Mouse (Mus musculus) hindbrain, embryonic 12.5 days (tissue): ENCODE data around the gene Gstm6. TPM values are rescaled to one million over a fixed set of nuclear protein-coding genes. Genes with fewer than 3 reads are reported as not detected.
A peak's percentile ranks its signal among the peaks of the same experiment; 100 is the strongest.
"Not testable (repeated sequence)": the region's sequence is repeated elsewhere in the genome, so short reads cannot be mapped to it uniquely, and the experiment has no call there.

ENCODE experiments used
- ATAC-seq: fragments of 200-750 bp; cut with Nextera tagmentation; 2 replicates; pipeline ENCODE4 v1.8.0; 2017; ENCODE audit warnings: moderate TSS enrichment; ENCODE audit not compliant: low FRiP score
- H3K27ac ChIP-seq: fragments of 300-500 bp; sonication (generic); 2 replicates; pipeline ENCODE4 v1.5.1; 2016; ENCODE audit warnings: mild to moderate bottlenecking
- H3K27me3 ChIP-seq: fragments of 300-500 bp; sonication (generic); 2 replicates; pipeline ENCODE4 v1.6.1; 2016; ENCODE audit warnings: mild to moderate bottlenecking
- H3K36me3 ChIP-seq: fragments of 300-500 bp; sonication (generic); 2 replicates; pipeline ENCODE4 v1.6.1; 2016; ENCODE audit warnings: mild to moderate bottlenecking
- H3K4me1 ChIP-seq: fragments of 300-500 bp; sonication (generic); 2 replicates; pipeline ENCODE4 v1.6.1; 2016
- H3K4me2 ChIP-seq: fragments of 300-500 bp; sonication (generic); replicated peaks from 2 replicates; pipeline ENCODE4 v1.6.1; 2016; ENCODE audit warnings: mild to moderate bottlenecking
- H3K4me3 ChIP-seq: fragments of 300-500 bp; sonication (generic); 2 replicates; pipeline ENCODE4 v1.5.1; 2016; ENCODE audit warnings: mild to moderate bottlenecking
- H3K9ac ChIP-seq: fragments of 300-500 bp; sonication (generic); 2 replicates; pipeline ENCODE4 v1.6.1; 2016; ENCODE audit warnings: mild to moderate bottlenecking, moderate library complexity
- H3K9me3 ChIP-seq: fragments of 300-500 bp; sonication (generic); replicated peaks from 2 replicates; pipeline ENCODE4 v1.6.1; 2016; ENCODE audit warnings: mild to moderate bottlenecking
- WGBS: fragments of 180-500 bp; shearing (Covaris S2); methylation state at CpG from one replicate; pipeline ENCODE4 v1.1.7; 2016; 5-methylcytosine and 5-hydroxymethylcytosine counted together
- polyA plus RNA-seq: library from polyadenylated mRNA; unstranded; fragments of >200 nt; fragmentation: Nextera tagmentation; extraction: Ambion mirVana; gene quantifications from 2 replicates; pipeline ENCODE4 v1.2.1, GENCODE M21; 2016

Gene Gstm6
- polyA plus RNA-seq, 1 experiment from 2014 or later, result 6.2 TPM

DNA sequence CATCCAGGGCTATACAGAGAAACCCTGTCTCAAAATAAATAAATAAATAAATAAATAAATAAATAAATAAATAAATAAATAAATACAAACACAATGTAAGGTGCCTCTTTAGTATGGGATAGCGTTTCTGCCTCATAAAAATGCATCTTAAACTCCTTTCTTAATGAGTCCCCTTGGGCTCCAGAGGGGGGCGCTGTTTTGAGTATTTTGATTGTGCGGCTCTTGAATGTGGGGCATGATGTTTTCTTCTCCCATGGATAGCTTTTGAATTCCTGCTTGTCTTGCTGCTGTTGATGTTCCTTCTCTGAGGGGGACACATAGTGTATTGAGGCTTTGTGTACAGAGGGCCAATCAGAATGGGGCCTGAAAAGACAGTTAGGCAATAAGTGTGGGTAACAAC is 26.5 kb downstream of the Gstm6 start:
- no peak overlapping the region for H3K4me2 ChIP-seq
- no peak overlapping the region for H3K4me3 ChIP-seq
- no peak overlapping the region for H3K27ac ChIP-seq
- H3K4me1 ChIP-seq, result no peaks in the 10 kb centered on the region
- H3K9me3 ChIP-seq, result no peaks in the 10 kb centered on the region
- WGBS, result 85% methylated on average over 3 of the region's 3 CpGs
- H3K27me3 ChIP-seq, result no peaks in the 10 kb centered on the region
- no peaks in the 10 kb centered on the region for H3K36me3 ChIP-seq
- no peak for ATAC-seq
- no peak overlapping the region for H3K9ac ChIP-seq

GRCm38 (mm10) chr3:107916674-107917073 is 26.9 kb downstream of the Gstm6 start:
- ATAC-seq, result no peak
- Histone ChIP-seq H3K9me3 (no peaks in the 10 kb centered on the region), H3K4me3 (no peak overlapping the region), H3K27ac (no peak overlapping the region), H3K27me3 (no peaks in the 10 kb centered on the region), H3K4me2 (no peak overlapping the region), H3K9ac (no peak overlapping the region), H3K36me3 (no peaks in the 10 kb centered on the region), H3K4me1 (no peaks in the 10 kb centered on the region)
- WGBS, result 88% methylated on average over 15 of the region's 15 CpGs

DNA sequence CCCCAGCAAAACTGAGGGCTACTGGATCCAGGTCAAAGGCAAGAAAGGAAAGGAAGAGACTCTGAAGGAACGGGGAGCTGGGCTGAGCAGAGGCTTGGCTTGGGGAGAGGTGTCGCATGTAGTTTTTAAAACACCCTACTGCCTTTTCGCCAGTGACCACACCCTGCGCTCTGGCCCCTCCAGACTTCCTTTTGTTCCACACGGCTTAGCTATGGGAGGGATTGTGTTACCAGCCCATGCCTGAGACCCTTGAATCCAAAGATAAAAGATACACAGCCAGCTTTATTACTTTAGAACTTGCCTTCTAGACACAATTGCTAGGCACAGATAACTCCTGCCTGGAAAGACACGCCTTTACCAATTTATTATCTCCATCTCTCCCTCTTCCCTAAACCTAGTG is 37.6 kb downstream of the Gstm6 start:
- Histone ChIP-seq H3K27ac (no peak overlapping the region), H3K4me2 (no peak overlapping the region), H3K36me3 (no peaks in the 10 kb centered on the region), H3K27me3 (no peaks in the 10 kb centered on the region), H3K9me3 (no peaks in the 10 kb centered on the region), H3K9ac (no peak overlapping the region), H3K4me1 (no peaks in the 10 kb centered on the region), H3K4me3 (no peak overlapping the region)
- 68% methylated on average over 6 of the region's 6 CpGs for WGBS
- ATAC-seq, result no peak

GRCm38 (mm10) chr3:107900955-107901673 is 42.4 kb downstream of the Gstm6 start:
- ATAC-seq, result no peak
- H3K27me3 ChIP-seq, result no peaks in the 10 kb centered on the region
- H3K4me2 ChIP-seq, result no peak overlapping the region
- no peak overlapping the region for H3K4me3 ChIP-seq
- no peak overlapping the region for H3K27ac ChIP-seq
- peaks cover 17% of the 10 kb centered on the region for H3K36me3 ChIP-seq
- WGBS, result 73% methylated on average over 11 of the region's 11 CpGs
- H3K9me3 ChIP-seq, result no peaks in the 10 kb centered on the region
- H3K4me1 ChIP-seq, result peaks cover 6% of the 10 kb centered on the region
- H3K9ac ChIP-seq, result no peak overlapping the region

DNA sequence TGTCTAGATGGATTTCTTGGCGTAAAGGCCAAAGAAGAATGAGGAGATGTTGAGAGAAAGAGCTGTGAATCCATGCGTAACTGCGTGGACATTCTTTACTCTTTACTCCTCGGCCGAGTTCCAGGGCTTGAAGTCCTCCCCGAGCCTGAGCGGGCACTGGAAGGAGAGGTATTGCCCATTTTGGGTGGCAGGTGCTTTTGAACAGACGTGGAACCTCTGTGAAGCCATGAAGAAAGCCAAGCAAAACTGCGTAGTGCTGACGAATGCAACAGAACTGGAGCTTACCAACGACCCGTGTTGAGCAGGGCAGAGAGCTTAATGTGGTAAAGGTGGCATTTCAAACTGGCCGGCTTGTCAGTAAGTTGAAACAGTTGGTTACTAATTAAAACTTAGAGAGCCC is 44.9 kb downstream of the Gstm6 start:
- H3K9ac ChIP-seq, result no peak overlapping the region
- peaks cover 10% of the 10 kb centered on the region for H3K4me1 ChIP-seq
- no peak overlapping the region for H3K4me2 ChIP-seq
- no peaks in the 10 kb centered on the region for H3K9me3 ChIP-seq
- no peak overlapping the region for H3K4me3 ChIP-seq
- no peak overlapping the region for H3K27ac ChIP-seq
- H3K36me3 ChIP-seq, result peaks cover 17% of the 10 kb centered on the region
- no peaks in the 10 kb centered on the region for H3K27me3 ChIP-seq
- 94% methylated on average over 13 of the region's 13 CpGs for WGBS
- no peak for ATAC-seq

DNA sequence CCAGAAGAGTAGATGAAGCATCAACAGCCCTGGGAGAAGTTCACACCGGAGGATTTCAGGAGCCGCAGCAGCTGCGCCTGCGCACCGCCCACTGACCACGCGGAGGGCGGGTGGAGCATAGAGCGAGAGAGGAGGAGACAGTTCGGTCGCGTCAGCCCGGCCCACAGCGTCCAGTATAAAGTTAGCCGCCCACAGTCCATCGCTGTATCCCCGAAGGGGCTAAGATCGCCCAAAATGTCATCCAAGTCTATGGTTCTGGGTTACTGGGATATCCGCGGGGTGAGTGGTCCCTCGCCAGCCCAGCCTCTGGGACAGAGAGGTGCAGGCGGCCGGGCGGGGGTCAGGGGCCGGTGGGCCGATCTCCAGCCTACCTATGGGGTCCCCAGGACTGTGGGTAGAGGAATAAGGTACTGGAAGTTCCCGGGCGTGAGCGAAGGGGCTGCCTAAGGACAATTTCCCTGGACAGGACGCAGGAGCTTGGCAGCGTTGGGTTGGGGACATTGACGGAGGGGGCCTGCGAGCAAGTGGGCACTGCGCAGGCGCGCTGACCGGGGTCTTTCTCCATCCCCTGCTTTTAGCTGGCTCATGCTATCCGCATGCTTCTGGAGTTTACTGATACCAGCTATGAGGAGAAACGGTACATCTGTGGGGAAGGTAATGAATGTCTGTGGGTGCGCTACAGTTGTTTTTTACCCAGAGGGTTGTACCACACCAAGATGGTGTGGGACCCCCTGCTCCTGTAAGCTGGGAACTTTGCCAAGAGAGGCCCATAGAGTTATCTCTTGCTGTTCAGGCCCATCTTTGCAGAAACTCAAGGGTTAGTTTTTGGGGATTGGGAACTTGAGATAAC is 47.6 kb downstream of the Gstm6 start, which contains the start of gene Gstm5:
TSS of gene Gstm5 (plus strand) at position 102 of the 850 bp plus-strand sequence.
- peak within 1 kb of the TSS; percentile 68 for H3K27ac ChIP-seq
- H3K4me3 ChIP-seq, result peak within 1 kb of the TSS; percentile 69
- ATAC-seq, result peak; percentile 97
- H3K36me3 ChIP-seq, result peaks cover 20% of the 10 kb centered on the region
- 6% methylated on average over 40 of the region's 40 CpGs for WGBS
- H3K9me3 ChIP-seq, result no peaks in the 10 kb centered on the region
- peak within 1 kb of the TSS; percentile 70 for H3K4me2 ChIP-seq
- peak within 1 kb of the TSS; percentile 80 for H3K9ac ChIP-seq
- H3K27me3 ChIP-seq, result no peaks in the 10 kb centered on the region
- H3K4me1 ChIP-seq, result peaks cover 10% of the 10 kb centered on the region

DNA sequence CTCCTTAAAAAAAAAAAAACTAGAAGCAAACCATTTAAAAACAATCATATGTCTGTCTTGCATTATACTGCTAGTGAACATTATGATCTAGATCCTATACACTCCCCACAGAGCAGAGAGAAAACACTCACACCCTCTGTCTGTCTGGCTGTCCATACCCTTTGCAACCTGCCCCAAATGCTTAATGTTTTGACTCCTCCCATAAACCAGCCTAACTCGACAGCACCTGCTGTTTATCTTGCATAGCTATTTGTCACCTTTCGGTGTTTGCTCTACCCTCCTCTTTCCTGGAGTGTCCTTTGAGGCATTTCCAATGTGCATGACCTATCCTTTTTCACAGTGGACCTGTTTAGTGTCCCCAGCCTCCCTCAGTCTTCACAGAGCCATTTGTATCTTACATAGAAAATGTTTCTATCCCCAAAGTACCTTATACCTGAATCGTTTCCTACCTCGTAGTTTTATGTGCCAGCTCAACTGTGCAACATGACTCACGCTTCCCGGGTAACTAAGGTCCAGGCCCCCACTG is 48.3 kb downstream of the Gstm6 start:
- Histone ChIP-seq H3K36me3 (peaks cover 20% of the 10 kb centered on the region), H3K4me2 (peak overlapping the region; percentile 70), H3K4me1 (peaks cover 10% of the 10 kb centered on the region), H3K9ac (peak overlapping the region; percentile 80), H3K27me3 (no peaks in the 10 kb centered on the region), H3K9me3 (no peaks in the 10 kb centered on the region), H3K27ac (no peak overlapping the region), H3K4me3 (peak overlapping the region; percentile 69)
- peak; percentile 49 for ATAC-seq
- WGBS, result 8% methylated on average over 6 of the region's 6 CpGs

GRCm38 (mm10) chr3:107889236-107889635 is 54.3 kb downstream of the Gstm6 start:
- not testable (repeated sequence) for H3K27me3 ChIP-seq, H3K9ac ChIP-seq, ATAC-seq, H3K4me3 ChIP-seq, H3K9me3 ChIP-seq, H3K4me2 ChIP-seq, H3K27ac ChIP-seq, H3K36me3 ChIP-seq, H3K4me1 ChIP-seq
- whole genome bisulfite sequencing, result 95% methylated on average over 2 of the region's 2 CpGs

Other genes starting within 250 kb of the Gstm6 start
- gene Ahcyl1, start 247.2 kb downstream of the Gstm6 start, polyA plus RNA-seq, result 133 TPM in 2 replicates
- gene Csf1, start 183.3 kb downstream of the Gstm6 start, polyA plus RNA-seq, result 8.8 and 9.2 TPM in 2 replicates
- not detected in 2 replicates for gene Eps8l3, start 66.5 kb downstream of the Gstm6 start, polyA plus RNA-seq
- gene Gstm5, start 47.9 kb downstream of the Gstm6 start, polyA plus RNA-seq, result 203 and 230 TPM in 2 replicates
- 71.9 and 73.7 TPM in 2 replicates for gene Gstm7, start 11.9 kb downstream of the Gstm6 start, polyA plus RNA-seq
- gene Gstm3, start 25.5 kb upstream of the Gstm6 start, polyA plus RNA-seq, result not detected in 2 replicates
- 23.3 and 23.4 TPM in 2 replicates for gene Gstm2, start 42.7 kb upstream of the Gstm6 start, polyA plus RNA-seq
- 24.1 and 26.8 TPM in 2 replicates for gene Gstm1, start 74.2 kb upstream of the Gstm6 start, polyA plus RNA-seq
- 12.1 and 12.5 TPM in 2 replicates for gene Gstm4, start 101.1 kb upstream of the Gstm6 start, polyA plus RNA-seq
- 46.5 and 50.2 TPM in 2 replicates for gene Ampd2, start 142.9 kb upstream of the Gstm6 start, polyA plus RNA-seq
- 0.33 and 0.37 TPM in 2 replicates for gene Gnat2, start 149.0 kb upstream of the Gstm6 start, polyA plus RNA-seq
- gene Gnai3, start 202.4 kb upstream of the Gstm6 start, polyA plus RNA-seq, result 193 and 201 TPM in 2 replicates
- gene Gpr61, start 211.1 kb upstream of the Gstm6 start, polyA plus RNA-seq, result 0.72 and 1.2 TPM in 2 replicates
- 10.7 and 13.1 TPM in 2 replicates for gene Amigo1, start 242.6 kb upstream of the Gstm6 start, polyA plus RNA-seq